Mouse (Mus musculus) heart, embryonic 11.5 days (tissue): ENCODE results near the gene Man1c1. TPM values are rescaled to one million over a fixed set of nuclear protein-coding genes. Genes with fewer than 3 reads are reported as not detected.

Experiments used
- ATAC-seq: fragments of 200-750 bp; cut with Nextera tagmentation; replicated peaks from 2 replicates; pipeline ENCODE4 v1.8.0; 2017; ENCODE audit warnings: moderate library complexity; ENCODE audit not compliant: insufficient number of reproducible peaks, low FRiP score, low TSS enrichment
- H3K27ac ChIP-seq: fragments of 300-500 bp; sonication (generic); 2 replicates; pipeline ENCODE4 v1.5.1; 2014; ENCODE audit warnings: mild to moderate bottlenecking, low read depth, low read length
- H3K27me3 ChIP-seq: fragments of 300-500 bp; sonication (generic); 2 replicates; pipeline ENCODE4 v1.6.1; 2014; ENCODE audit warnings: mild to moderate bottlenecking, low read length, mixed read lengths; ENCODE audit not compliant: control insufficient read depth, insufficient read depth
- H3K36me3 ChIP-seq: fragments of 300-500 bp; sonication (generic); 2 replicates; pipeline ENCODE4 v1.6.1; 2014; ENCODE audit warnings: mild to moderate bottlenecking, low read length, moderate library complexity, mixed read lengths; ENCODE audit not compliant: control insufficient read depth, insufficient read depth
- H3K4me1 ChIP-seq: fragments of 300-500 bp; sonication (generic); 2 replicates; pipeline ENCODE4 v1.6.1; 2014; ENCODE audit warnings: low read length; ENCODE audit not compliant: control insufficient read depth, insufficient read depth
- H3K4me2 ChIP-seq: fragments of 300-500 bp; sonication (generic); 2 replicates; pipeline ENCODE4 v1.6.1; 2014; ENCODE audit warnings: mild to moderate bottlenecking, moderate library complexity
- H3K4me3 ChIP-seq: fragments of 300-500 bp; sonication (generic); 2 replicates; pipeline ENCODE4 v1.5.1; 2014; ENCODE audit warnings: low read depth, low read length
- H3K9ac ChIP-seq: fragments of 300-500 bp; sonication (generic); 2 replicates; pipeline ENCODE4 v1.6.1; 2014; ENCODE audit warnings: mild to moderate bottlenecking, low read depth, low read length, moderate library complexity
- H3K9me3 ChIP-seq: fragments of 300-500 bp; sonication (generic); replicated peaks from 2 replicates; pipeline ENCODE4 v1.6.1; 2016; ENCODE audit warnings: low read length; ENCODE audit not compliant: control insufficient read depth
- WGBS: fragments of 180-500 bp; shearing (Covaris S2); extraction: QIAGEN DNeasy Blood & Tissue Kit; methylation state at CpG from one replicate; pipeline ENCODE4 v1.1.7; 2014; ENCODE audit not compliant: insufficient replicate concordance; 5-methylcytosine and 5-hydroxymethylcytosine counted together
- polyA plus RNA-seq: library from polyadenylated mRNA; unstranded; fragments of >200 nt; fragmentation: Nextera tagmentation; extraction: Ambion mirVana; gene quantifications from 2 replicates; pipeline ENCODE4 v1.2.1, GENCODE M21; 2014

The Man1c1 gene
- polyA plus RNA-seq, 1 experiment from 2014 or later: 8.6 TPM

GRCm38 (mm10) chr4:134606054-134606453 is 98.0 kb downstream of the Man1c1 start:
- Histone ChIP-seq H3K9ac (peak overlapping the region; percentile 52; the same call in 1 of the 2 replicates), H3K36me3 (no peaks in the 10 kb centered on the region; the same call in 1 of the 2 replicates), H3K27me3 (no peaks in the 10 kb centered on the region), H3K9me3 (no peaks in the 10 kb centered on the region), H3K4me2 (peak overlapping the region; percentile 6; the same call in 1 of the 2 replicates), H3K4me1 (peaks cover 45% of the 10 kb centered on the region), H3K27ac (no peak overlapping the region; the same call in 1 of the 2 replicates), H3K4me3 (no peak overlapping the region)
- no peak for ATAC-seq
- 13% methylated on average over 5 of the region's 5 CpGs for WGBS

- Histone ChIP-seq H3K4me3 (no peak overlapping the region), H3K27ac (no peak overlapping the region), H3K9me3 (no peaks in the 10 kb centered on the region), H3K9ac (no peak overlapping the region), H3K36me3 (no peaks in the 10 kb centered on the region; the same call in 1 of the 2 replicates), H3K4me2 (no peak overlapping the region), H3K27me3 (no peaks in the 10 kb centered on the region), H3K4me1 (peaks cover 51% of the 10 kb centered on the region)
- 60% methylated on average over 4 of the region's 4 CpGs for WGBS
- no peak for ATAC-seq
Observed at GRCm38 (mm10) chr4:134604472-134604871, 99.6 kb downstream of the Man1c1 start.

- peaks cover 51% of the 10 kb centered on the region for H3K4me1 ChIP-seq
Observed at GRCm38 (mm10) chr4:134603553-134603952, 100.5 kb downstream of the Man1c1 start.

GRCm38 (mm10) chr4:134602610-134603009 is 101.5 kb downstream of the Man1c1 start:
- Histone ChIP-seq H3K4me1 (peaks cover 52% of the 10 kb centered on the region), H3K4me2 (no peak overlapping the region), H3K27ac (no peak overlapping the region), H3K4me3 (no peak overlapping the region), H3K9ac (no peak overlapping the region), H3K27me3 (no peaks in the 10 kb centered on the region), H3K9me3 (no peaks in the 10 kb centered on the region), H3K36me3 (no peaks in the 10 kb centered on the region)
- WGBS: 42% methylated on average over 3 of the region's 3 CpGs
- ATAC-seq: no peak

More at GRCm38 (mm10) chr4:134603553-134603952, 100.5 kb downstream of the Man1c1 start:
- WGBS: 23% methylated on average over 5 of the region's 5 CpGs
- H3K9ac ChIP-seq: no peak overlapping the region
- H3K9me3 ChIP-seq: no peaks in the 10 kb centered on the region
- H3K27ac ChIP-seq: no peak overlapping the region
- H3K27me3 ChIP-seq: no peaks in the 10 kb centered on the region
- H3K36me3 ChIP-seq: no peaks in the 10 kb centered on the region
- ATAC-seq: no peak
- no peak overlapping the region for H3K4me3 ChIP-seq
- no peak overlapping the region for H3K4me2 ChIP-seq

GRCm38 (mm10) chr4:134601981-134602380 is 102.1 kb downstream of the Man1c1 start:
- Histone ChIP-seq H3K27ac (no peak overlapping the region), H3K9me3 (no peaks in the 10 kb centered on the region), H3K9ac (no peak overlapping the region), H3K36me3 (no peaks in the 10 kb centered on the region), H3K4me1 (peaks cover 56% of the 10 kb centered on the region), H3K4me2 (0 out of 2 replicates have a peak overlapping the region, but pooled peaks have one; percentile 9), H3K27me3 (no peaks in the 10 kb centered on the region), H3K4me3 (no peak overlapping the region)
- 26% methylated on average over 7 of the region's 7 CpGs for WGBS
- no peak for ATAC-seq

- Histone ChIP-seq H3K36me3 (no peaks in the 10 kb centered on the region), H3K4me1 (peaks cover 56% of the 10 kb centered on the region), H3K27ac (no peak overlapping the region), H3K27me3 (no peaks in the 10 kb centered on the region), H3K4me2 (no peak overlapping the region), H3K4me3 (no peak overlapping the region), H3K9ac (no peak overlapping the region), H3K9me3 (no peaks in the 10 kb centered on the region)
- 24% methylated on average over 8 of the region's 8 CpGs for WGBS
- ATAC-seq: no peak
Observed at GRCm38 (mm10) chr4:134601404-134601803, 102.7 kb downstream of the Man1c1 start.

- H3K9me3 ChIP-seq: no peaks in the 10 kb centered on the region
- no peak overlapping the region for H3K4me2 ChIP-seq
- no peak overlapping the region for H3K9ac ChIP-seq
- WGBS: 70% methylated on average over 7 of the region's 7 CpGs
- ATAC-seq: no peak
- no peak overlapping the region for H3K27ac ChIP-seq
- peaks cover 50% of the 10 kb centered on the region for H3K4me1 ChIP-seq
- no peak overlapping the region for H3K4me3 ChIP-seq
- H3K36me3 ChIP-seq: no peaks in the 10 kb centered on the region
- H3K27me3 ChIP-seq: no peaks in the 10 kb centered on the region
Observed at GRCm38 (mm10) chr4:134600777-134601176, 103.3 kb downstream of the Man1c1 start.

- no peaks in the 10 kb centered on the region for H3K27me3 ChIP-seq
- WGBS: 91% methylated on average over 9 of the region's 9 CpGs
Observed at GRCm38 (mm10) chr4:134600060-134600459, 104.0 kb downstream of the Man1c1 start.

More at GRCm38 (mm10) chr4:134600060-134600459, 104.0 kb downstream of the Man1c1 start:
- Histone ChIP-seq H3K9me3 (no peaks in the 10 kb centered on the region), H3K4me1 (peaks cover 48% of the 10 kb centered on the region), H3K9ac (no peak overlapping the region), H3K27ac (no peak overlapping the region), H3K36me3 (no peaks in the 10 kb centered on the region), H3K4me3 (no peak overlapping the region), H3K4me2 (no peak overlapping the region)
- no peak for ATAC-seq
